Mouse (Mus musculus) liver, embryonic 14.5 days (tissue): Measurements from ENCODE around the gene Odf3b. TPM values are rescaled to one million over a fixed set of nuclear protein-coding genes. Genes with fewer than 3 reads are reported as not detected.

Experiments used
- ATAC-seq: fragments of 200-750 bp; cut with Nextera tagmentation; 2 replicates; pipeline ENCODE4 v1.8.0; 2017; ENCODE audit warnings: moderate number of reproducible peaks, mild to moderate bottlenecking, moderate library complexity; ENCODE audit not compliant: insufficient read depth
- DNase-seq, 3 experiments: peaks; one replicate each; pipeline ENCODE4 v3.0.0-alpha.2; 2012 to 2013; ENCODE audit warnings: low read depth in 3 of 3, low spot score in 3 of 3
- H3K27ac ChIP-seq: fragments of 300-500 bp; sonication (generic); 2 replicates; pipeline ENCODE4 v1.5.1; 2014; ENCODE audit warnings: moderate library complexity, mild to moderate bottlenecking, control low read depth, inconsistent platforms
- H3K27me3 ChIP-seq: fragments of 300-500 bp; sonication (generic); 2 replicates; pipeline ENCODE4 v1.6.1; 2014; ENCODE audit warnings: mild to moderate bottlenecking, low read length, moderate library complexity; ENCODE audit not compliant: control insufficient read depth, insufficient read depth
- H3K36me3 ChIP-seq: fragments of 300-500 bp; sonication (generic); replicated peaks from 2 replicates; pipeline ENCODE4 v1.6.1; 2014; ENCODE audit warnings: low read depth; ENCODE audit not compliant: control insufficient read depth, insufficient read depth
- H3K4me1 ChIP-seq, 2 experiments: fragments of 200-500 bp in 1 of 2; fragments of 300-500 bp in 1 of 2; sonication (generic) in 1 of 2; replicated peaks; 2 replicates each; pipeline ENCODE4 v1.6.1; 2012 to 2014; ENCODE audit warnings: antibody characterized with exemption in 1 of 2, inconsistent platforms in 1 of 2, low read length in 1 of 2; ENCODE audit not compliant: control insufficient read depth in 2 of 2, insufficient read depth in 2 of 2
- H3K4me2 ChIP-seq: fragments of 300-500 bp; sonication (generic); 2 replicates; pipeline ENCODE4 v1.6.1; 2014; ENCODE audit warnings: low read depth, mild to moderate bottlenecking, control low read depth, moderate library complexity
- H3K4me3 ChIP-seq, 2 experiments: fragments of 200-500 bp in 1 of 2; fragments of 300-500 bp in 1 of 2; sonication (generic) in 1 of 2; 2 replicates each; pipeline ENCODE4 v1.5.1; 2012 to 2014; ENCODE audit warnings: low read depth in 2 of 2, low read length in 2 of 2, mild to moderate bottlenecking in 2 of 2, control low read depth in 1 of 2, inconsistent platforms in 1 of 2, moderate library complexity in 1 of 2; ENCODE audit not compliant: insufficient read depth in 1 of 2
- H3K9ac ChIP-seq: fragments of 300-500 bp; sonication (generic); replicated peaks from 2 replicates; pipeline ENCODE4 v1.6.1; 2014; ENCODE audit warnings: mild to moderate bottlenecking, control low read depth, moderate library complexity
- H3K9me3 ChIP-seq: fragments of 300-500 bp; sonication (generic); 2 replicates; pipeline ENCODE4 v1.6.1; 2016; ENCODE audit warnings: low read length, mixed read lengths; ENCODE audit not compliant: control insufficient read depth
- CTCF ChIP-seq: IDR thresholded peaks from 2 replicates; pipeline ENCODE4 v1.5.1; 2016; ENCODE audit warnings: antibody characterized with exemption, low read depth, control low read depth
- EP300 ChIP-seq: IDR thresholded peaks from 2 replicates; pipeline ENCODE4 v1.6.1; 2016; ENCODE audit warnings: antibody characterized with exemption, low read depth
- WGBS: fragments of 180-500 bp; shearing (Covaris S2); extraction: QIAGEN DNeasy Blood & Tissue Kit; methylation state at CpG from one replicate; pipeline ENCODE4 v1.1.7; 2014; ENCODE audit not compliant: insufficient replicate concordance; 5-methylcytosine and 5-hydroxymethylcytosine counted together
- polyA plus RNA-seq, 2 experiments: library from polyadenylated mRNA; depleted of rRNA in 1 of 2; stranded (reverse) in 1 of 2; unstranded in 1 of 2; fragments of >200 nt; fragmentation: Nextera tagmentation in 1 of 2; extraction: Ambion mirVana in 1 of 2; gene quantifications; 2 replicates each; pipeline versions ENCODE4 v1.2.1 to v1.2.3; 2012 to 2014

The Odf3b gene
- polyA plus RNA-seq, 2 experiments, result 0.57 to 0.76 TPM

DNA sequence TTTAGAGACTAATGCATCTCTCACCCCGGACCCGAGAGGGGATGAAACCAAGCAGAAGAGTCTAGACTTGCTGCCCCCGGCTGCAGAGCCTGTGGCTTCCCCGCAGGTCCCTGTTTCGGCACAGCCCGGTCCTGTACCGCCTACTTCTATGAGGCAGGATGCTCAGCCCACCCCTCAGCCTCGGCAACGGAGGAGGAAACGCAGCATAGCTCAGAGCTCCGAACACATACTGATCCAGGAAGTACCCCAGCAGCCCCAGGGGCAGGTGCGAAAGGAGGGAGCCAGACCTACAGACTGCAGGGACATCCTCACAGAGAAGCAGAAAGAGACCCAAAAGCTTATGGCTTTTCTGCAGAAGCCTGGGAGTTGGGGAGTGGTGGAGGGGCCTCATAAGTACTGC is 8.0 kb upstream of the Odf3b start:
- H3K36me3 ChIP-seq, result no peaks in the 10 kb centered on the region
- H3K9ac ChIP-seq, result no peak overlapping the region
- no peaks in the 10 kb centered on the region; the same call in 1 of the 2 replicates for H3K27me3 ChIP-seq
- 25% methylated on average over 12 of the region's 12 CpGs for WGBS
- no peak overlapping the region for H3K4me2 ChIP-seq
- H3K9me3 ChIP-seq, result no peaks in the 10 kb centered on the region
- DNase-seq (no peak), ATAC-seq (no peak)
- no peak overlapping the region for H3K27ac ChIP-seq
- H3K4me1 ChIP-seq, result no peaks in the 10 kb centered on the region
- TF ChIP-seq CTCF (no peak), EP300 (no peak)
- no peak overlapping the region for H3K4me3 ChIP-seq

- Histone ChIP-seq H3K36me3 (no peaks in the 10 kb centered on the region), H3K9ac (no peak within 1 kb of the TSS), H3K4me3 (no peak within 1 kb of the TSS), H3K4me2 (no peak within 1 kb of the TSS), H3K27me3 (peaks cover under 1% of the 10 kb centered on the region), H3K9me3 (no peaks in the 10 kb centered on the region), H3K27ac (no peak within 1 kb of the TSS), H3K4me1 (no peaks in the 10 kb centered on the region)
- DNase-seq, result no peak
- no peak for TF ChIP-seq EP300
- TF ChIP-seq CTCF, result no peak
- no peak for ATAC-seq
- WGBS, result 70% methylated on average over 7 of the region's 7 CpGs
Measured at GRCm38 (mm10) chr15:89384617-89385016, 5.5 kb upstream of the Odf3b start, which contains the start of gene Klhdc7b. Klhdc7b (plus strand) TSS chr15:89384917.

DNA sequence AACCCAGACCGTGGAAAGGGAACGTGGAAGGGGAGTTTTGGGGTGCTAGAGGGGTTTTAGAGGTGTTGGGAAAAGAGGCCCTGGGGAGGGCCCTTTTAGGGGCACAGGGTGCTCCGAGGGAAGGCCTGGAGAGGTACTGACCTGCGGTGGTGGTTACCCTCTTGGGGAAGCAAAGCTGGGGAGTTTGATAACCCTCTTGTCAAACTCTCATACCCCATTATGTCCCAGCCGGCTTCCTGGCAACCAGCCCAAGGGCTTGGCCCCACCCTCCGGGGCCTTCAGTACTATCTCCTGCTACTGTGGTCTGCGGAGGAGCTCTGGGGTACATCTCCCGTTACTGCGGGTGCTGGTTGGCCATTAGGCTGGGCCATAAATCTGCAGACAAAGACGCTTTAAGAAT is 347 bp upstream of the Odf3b start:
- DNase-seq (peak in 1 of 3 experiments; percentile 29), ATAC-seq (peak; percentile 58; the same call in 1 of the 2 replicates)
- Histone ChIP-seq H3K27me3 (peaks cover 31% of the 10 kb centered on the region), H3K36me3 (no peaks in the 10 kb centered on the region), H3K4me2 (peak overlapping the region; percentile 71), H3K9me3 (no peaks in the 10 kb centered on the region), H3K27ac (no peak overlapping the region), H3K9ac (peak overlapping the region; percentile 24; the same call in 1 of the 2 replicates), H3K4me3 (peak overlapping the region; percentile 23 to 45; a peak in 3 of 4 replicates), H3K4me1 (peaks cover 0 to 2% of the 10 kb centered on the region in 2 experiments; a peak in 1 of 4 replicates)
- 5% methylated on average over 10 of the region's 10 CpGs for WGBS
- TF ChIP-seq EP300 (no peak), CTCF (no peak)

DNA sequence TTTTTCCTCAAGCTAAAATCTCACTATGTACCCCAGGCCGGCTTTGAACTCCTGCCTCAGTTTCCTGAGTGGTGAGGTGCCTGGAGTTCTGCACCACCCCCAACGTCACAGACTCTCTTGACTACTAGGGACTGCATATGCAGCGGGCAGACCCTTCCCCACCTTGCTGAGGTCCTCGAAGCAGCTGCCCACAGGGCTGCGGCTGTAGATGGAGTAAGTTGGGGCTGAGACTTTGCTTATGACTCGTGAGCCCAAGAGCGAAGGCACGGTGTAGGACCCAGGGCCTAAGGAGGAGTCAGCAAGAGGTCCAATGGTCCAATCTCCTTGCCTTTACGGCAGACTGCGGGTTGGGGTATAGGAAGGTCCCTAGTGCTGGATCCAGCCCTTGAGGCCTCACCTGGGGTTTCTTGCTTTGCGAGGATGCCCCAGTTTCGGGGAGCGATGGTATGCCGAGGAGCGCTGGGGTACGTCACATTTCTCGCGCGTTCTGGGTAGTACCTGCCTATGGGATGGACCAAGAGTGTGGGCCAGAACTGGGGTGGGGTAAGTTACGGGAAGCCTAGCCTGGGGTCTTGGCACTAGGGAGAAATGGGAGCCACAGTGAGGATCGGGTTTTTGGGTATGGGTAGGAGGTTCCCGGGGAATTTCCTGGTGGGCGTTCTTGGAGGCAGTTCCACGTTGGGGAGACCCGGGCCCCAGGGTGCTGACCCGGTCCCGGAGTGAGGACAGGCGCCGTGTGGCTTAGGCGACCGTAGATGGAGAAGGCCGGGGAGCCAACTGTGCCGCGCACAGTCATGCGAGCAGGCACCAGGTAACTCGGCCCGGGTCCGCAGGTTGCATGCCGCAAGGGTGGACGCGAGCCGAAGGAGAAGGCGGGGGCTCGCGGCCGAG is 899 bp downstream of the Odf3b start:
- no peak for TF ChIP-seq EP300
- no peak for TF ChIP-seq CTCF
- H3K27me3 ChIP-seq, result peaks cover 31% of the 10 kb centered on the region

GRCm38 (mm10) chr15:89377362-89377761 is 1.7 kb downstream of the Odf3b start:
- TF ChIP-seq CTCF (no peak), EP300 (no peak)
- peaks cover 2% of the 10 kb centered on the region for H3K36me3 ChIP-seq
- DNase-seq (no peak), ATAC-seq (no peak)
- peaks cover 31% of the 10 kb centered on the region for H3K27me3 ChIP-seq
- no peak overlapping the region for H3K4me3 ChIP-seq
- no peak overlapping the region; the same call in 1 of the 2 replicates for H3K4me2 ChIP-seq
- WGBS, result 11% methylated on average over 18 of the region's 18 CpGs
- peaks cover 0 to 4% of the 10 kb centered on the region in 2 experiments; a peak in 1 of 4 replicates for H3K4me1 ChIP-seq
- H3K9me3 ChIP-seq, result no peaks in the 10 kb centered on the region
- H3K9ac ChIP-seq, result no peak overlapping the region
- H3K27ac ChIP-seq, result no peak overlapping the region

More for the DNA sequence above, 899 bp downstream of the Odf3b start:
- DNase-seq, result no peak
- Histone ChIP-seq H3K36me3 (no peaks in the 10 kb centered on the region), H3K4me2 (peak overlapping the region; percentile 71), H3K9me3 (no peaks in the 10 kb centered on the region), H3K9ac (no peak overlapping the region; the same call in 1 of the 2 replicates), H3K4me1 (peaks cover 0 to 2% of the 10 kb centered on the region in 2 experiments; a peak in 1 of 4 replicates), H3K4me3 (peak overlapping the region; percentile 23 to 45; a peak in 3 of 4 replicates), H3K27ac (no peak overlapping the region)
- 19% methylated on average over 46 of the region's 46 CpGs for WGBS
- ATAC-seq, result no peak
